Mouse (Mus musculus): Measurements from ENCODE around the gene S100a7a. TPM values are rescaled to one million over a fixed set of nuclear protein-coding genes. Genes with fewer than 3 reads are reported as not detected.
A peak's percentile ranks its signal among the peaks of the same experiment; 100 is the strongest.

The S100a7a gene
- total and polyA plus RNA-seq, 3 experiments = 0.18 to 0.57 (median 0.29) TPM

DNA sequence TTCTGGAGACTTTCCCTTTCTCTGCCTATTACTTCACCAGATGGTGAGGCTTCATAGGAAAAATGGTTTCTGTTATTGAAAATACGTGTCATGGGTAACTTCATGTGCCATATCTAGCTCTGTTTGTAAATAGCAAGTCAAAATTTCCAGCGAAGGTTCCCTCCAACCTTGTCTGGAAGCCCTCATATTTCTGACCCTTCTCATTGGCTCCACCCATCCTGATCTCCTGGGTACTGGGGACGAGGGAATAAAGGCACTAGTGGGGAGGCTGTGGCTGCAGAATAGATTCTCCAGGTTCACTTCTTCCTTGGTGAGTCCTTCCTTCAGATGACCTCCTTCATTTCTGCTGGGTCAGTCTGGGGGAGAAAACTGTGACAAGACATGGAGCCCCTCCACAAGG lies 45.6 kb upstream of the S100a7a start, which contains the start of gene S100a5:
Gene S100a5 (plus strand): TSS at position 301 of the 400 bp plus-strand sequence.
- Histone ChIP-seq H3K36me3 (ENCODE audit: control insufficient read depth, insufficient read depth, low read length) (no peaks in the 10 kb centered on the region), H3K27me3 (ENCODE audit: control insufficient read depth, insufficient read depth, low read length) (no peaks in the 10 kb centered on the region), H3K27ac (no peak within 1 kb of the TSS), H3K4me3 (no peak within 1 kb of the TSS), H3K4me1 (ENCODE audit: control insufficient read depth, insufficient read depth, low read length) (peaks cover 13% of the 10 kb centered on the region), H3K9ac (ENCODE audit: low read depth, low read length) (no peak within 1 kb of the TSS), H3K79me2 (replicated peaks; ENCODE audit: control insufficient read depth, insufficient read depth, low read length) (no peaks in the 10 kb centered on the region)
- intact Hi-C loops (cut with DNase I) = no loop called here
- DNase-seq = no peak
- WGBS = 62% methylated on average over 3 of the region's 3 CpGs
- TF ChIP-seq EP300 (IDR thresholded peaks at IDR 0.05; ENCODE audit: insufficient read depth, low read depth, low read length) = no peak
- TF ChIP-seq CTCF (IDR thresholded peaks at IDR 0.05) = no peak
- no peak for TF ChIP-seq POLR2A (IDR thresholded peaks at IDR 0.05; ENCODE audit: insufficient read depth, low read depth, low read length)

DNA sequence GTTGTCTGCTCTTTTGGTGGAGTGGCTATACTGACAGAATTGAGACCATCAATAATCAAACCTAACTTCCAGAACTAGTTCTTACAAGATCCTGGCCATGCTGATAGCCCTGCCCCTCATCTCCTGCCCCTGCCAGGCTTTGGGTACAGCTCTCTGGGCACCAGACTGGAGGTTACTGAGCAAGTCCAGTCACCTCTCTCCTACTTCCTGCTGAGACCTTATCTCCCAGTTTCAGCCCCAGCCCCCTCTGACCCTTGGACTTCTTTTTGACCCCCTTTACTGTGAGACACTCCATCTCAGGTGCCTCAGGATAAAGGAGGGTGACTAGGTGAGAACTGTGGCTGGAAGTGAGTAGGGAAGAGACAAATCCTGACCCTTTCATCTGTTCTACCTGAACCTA lies 44.7 kb upstream of the S100a7a start:
- Histone ChIP-seq H3K36me3 (ENCODE audit: control insufficient read depth, insufficient read depth, low read length) (no peaks in the 10 kb centered on the region), H3K27me3 (ENCODE audit: control insufficient read depth, insufficient read depth, low read length) (no peaks in the 10 kb centered on the region), H3K79me2 (replicated peaks; ENCODE audit: control insufficient read depth, insufficient read depth, low read length) (no peaks in the 10 kb centered on the region), H3K4me3 (no peak overlapping the region), H3K9ac (ENCODE audit: low read depth, low read length) (no peak overlapping the region), H3K4me1 (ENCODE audit: control insufficient read depth, insufficient read depth, low read length) (peaks cover 9% of the 10 kb centered on the region), H3K27ac (no peak overlapping the region)
- TF ChIP-seq POLR2A (IDR thresholded peaks at IDR 0.05; ENCODE audit: insufficient read depth, low read depth, low read length) = no peak
- no peak for TF ChIP-seq CTCF (IDR thresholded peaks at IDR 0.05)
- TF ChIP-seq EP300 (IDR thresholded peaks at IDR 0.05; ENCODE audit: insufficient read depth, low read depth, low read length) = no peak
- intact Hi-C loops (cut with DNase I) = no loop called here
- DNase-seq = no peak

DNA sequence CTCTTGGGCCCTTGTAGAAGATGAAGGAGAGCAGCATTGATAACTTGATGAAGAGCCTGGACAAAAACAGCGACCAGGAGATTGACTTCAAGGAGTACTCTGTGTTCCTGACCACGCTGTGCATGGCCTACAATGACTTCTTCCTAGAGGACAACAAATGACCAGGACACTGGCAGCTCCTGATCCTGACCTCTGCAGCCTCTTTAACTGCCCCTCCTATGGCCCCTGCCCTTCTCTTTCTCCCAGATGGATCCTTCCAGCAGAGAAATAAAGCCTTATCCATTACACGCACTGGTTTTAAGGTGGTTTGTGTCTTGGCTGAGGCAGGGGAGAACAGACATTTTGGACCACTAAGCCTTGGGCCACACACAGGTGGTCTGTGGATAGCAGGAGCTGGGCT lies 42.3 kb upstream of the S100a7a start:
- no peak overlapping the region for H3K27ac ChIP-seq
- 93% methylated on average over 3 of the region's 3 CpGs for WGBS
- intact Hi-C loops (cut with DNase I) = loop anchor here (10.0 kb wide), 1 partner anchor 197 kb away; no protein-coding TSS in a partner anchor

DNA sequence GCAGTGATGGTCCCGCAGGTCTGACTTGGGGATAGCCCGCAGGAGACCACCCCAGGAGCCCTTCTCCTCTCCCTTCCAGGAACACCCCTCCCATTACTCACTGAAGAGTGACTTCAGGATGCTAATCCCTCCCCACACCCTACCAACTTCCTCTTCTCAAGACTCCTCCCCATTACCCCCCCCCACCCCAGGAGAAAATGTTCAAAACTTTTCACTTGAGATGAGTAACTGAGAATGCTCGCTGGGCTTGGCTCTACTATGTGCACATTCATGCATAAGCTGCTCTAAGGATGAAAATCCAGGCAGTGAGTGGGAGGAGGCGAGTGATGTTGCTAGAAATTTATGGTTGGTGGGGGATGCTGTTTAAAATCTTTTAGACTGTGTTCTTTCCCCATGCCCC lies 41.8 kb upstream of the S100a7a start:
- H3K27me3 ChIP-seq (ENCODE audit: control insufficient read depth, insufficient read depth, low read length) = no peaks in the 10 kb centered on the region
- H3K9ac ChIP-seq (ENCODE audit: low read depth, low read length) = no peak overlapping the region
- H3K4me3 ChIP-seq = no peak overlapping the region
- WGBS = 67% methylated on average over 4 of the region's 4 CpGs
- no peak for TF ChIP-seq CTCF (IDR thresholded peaks at IDR 0.05)
- no peak for TF ChIP-seq EP300 (IDR thresholded peaks at IDR 0.05; ENCODE audit: insufficient read depth, low read depth, low read length)
- TF ChIP-seq POLR2A (IDR thresholded peaks at IDR 0.05; ENCODE audit: insufficient read depth, low read depth, low read length) = 0 out of 2 replicates have a peak, but pooled peaks have one; percentile 20
- no peaks in the 10 kb centered on the region for H3K79me2 ChIP-seq (replicated peaks; ENCODE audit: control insufficient read depth, insufficient read depth, low read length)
- intact Hi-C loops (cut with DNase I) = loop anchor here (10.0 kb wide), 1 partner anchor 197 kb away; no protein-coding TSS in a partner anchor
- H3K27ac ChIP-seq = peak overlapping the region; percentile 64; the same call in 1 of the 2 replicates
- H3K4me1 ChIP-seq (ENCODE audit: control insufficient read depth, insufficient read depth, low read length) = peaks cover 3% of the 10 kb centered on the region; the same call in 1 of the 2 replicates
- no peaks in the 10 kb centered on the region for H3K36me3 ChIP-seq (ENCODE audit: control insufficient read depth, insufficient read depth, low read length)
- no peak for DNase-seq

More for the DNA sequence above, 42.3 kb upstream of the S100a7a start:
- no peak for DNase-seq
- TF ChIP-seq POLR2A (IDR thresholded peaks at IDR 0.05; ENCODE audit: insufficient read depth, low read depth, low read length) = no peak
- TF ChIP-seq EP300 (IDR thresholded peaks at IDR 0.05; ENCODE audit: insufficient read depth, low read depth, low read length) = no peak
- TF ChIP-seq CTCF (IDR thresholded peaks at IDR 0.05) = no peak
- no peak overlapping the region for H3K4me3 ChIP-seq
- H3K27me3 ChIP-seq (ENCODE audit: control insufficient read depth, insufficient read depth, low read length) = no peaks in the 10 kb centered on the region
- H3K4me1 ChIP-seq (ENCODE audit: control insufficient read depth, insufficient read depth, low read length) = peaks cover 3% of the 10 kb centered on the region; the same call in 1 of the 2 replicates
- H3K79me2 ChIP-seq (replicated peaks; ENCODE audit: control insufficient read depth, insufficient read depth, low read length) = no peaks in the 10 kb centered on the region
- H3K36me3 ChIP-seq (ENCODE audit: control insufficient read depth, insufficient read depth, low read length) = no peaks in the 10 kb centered on the region
- H3K9ac ChIP-seq (ENCODE audit: low read depth, low read length) = no peak overlapping the region

DNA sequence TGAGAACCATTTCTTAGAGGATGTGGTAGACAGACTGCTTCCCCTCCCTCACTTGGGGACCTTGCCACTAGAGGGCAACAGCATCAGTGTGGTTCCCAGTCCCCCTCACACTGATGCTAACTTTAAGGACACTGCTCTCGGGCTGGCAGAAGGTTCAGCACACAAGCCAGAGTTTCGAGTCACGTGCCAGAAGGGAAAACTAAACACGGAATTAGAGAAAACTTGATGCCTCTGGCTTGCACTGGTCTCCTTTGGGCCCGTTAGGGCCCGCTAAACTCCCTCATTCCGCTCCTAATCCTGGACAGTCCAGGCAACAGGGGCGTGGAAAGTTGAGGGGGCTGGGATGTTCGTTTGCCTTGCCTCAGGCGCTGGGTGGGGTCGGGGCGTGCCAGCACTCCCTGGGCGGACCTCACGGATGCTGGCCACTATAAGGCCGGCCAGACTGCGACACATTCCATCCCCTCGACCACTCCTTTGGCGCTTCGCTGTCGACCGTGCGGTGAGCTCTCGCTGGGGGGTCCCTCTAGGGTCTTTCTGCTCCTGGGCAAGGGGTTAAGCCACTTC lies 41.0 kb upstream of the S100a7a start, which contains the start of gene S100a6:
Gene S100a6 (plus strand): TSS at position 155 of the 564 bp plus-strand sequence.
- intact Hi-C loops (cut with DNase I) = loop anchor here (10.0 kb wide), 1 partner anchor 198 kb away; no protein-coding TSS in a partner anchor
- Histone ChIP-seq H3K79me2 (replicated peaks; ENCODE audit: control insufficient read depth, insufficient read depth, low read length) (no peaks in the 10 kb centered on the region), H3K4me1 (ENCODE audit: control insufficient read depth, insufficient read depth, low read length) (peaks cover 3% of the 10 kb centered on the region; the same call in 1 of the 2 replicates), H3K36me3 (ENCODE audit: control insufficient read depth, insufficient read depth, low read length) (no peaks in the 10 kb centered on the region), H3K27me3 (ENCODE audit: control insufficient read depth, insufficient read depth, low read length) (no peaks in the 10 kb centered on the region), H3K27ac (peak within 1 kb of the TSS; percentile 64), H3K9ac (ENCODE audit: low read depth, low read length) (peak within 1 kb of the TSS; percentile 41), H3K4me3 (peak within 1 kb of the TSS; percentile 47)
- WGBS = 1% methylated on average over 23 of the region's 23 CpGs
- peak; percentile 81 to 84 for DNase-seq
- peak; percentile 82 for TF ChIP-seq CTCF (IDR thresholded peaks at IDR 0.05)
- 0 out of 2 replicates have a peak, but pooled peaks have one; percentile 26 for TF ChIP-seq EP300 (IDR thresholded peaks at IDR 0.05; ENCODE audit: insufficient read depth, low read depth, low read length)
- TF ChIP-seq POLR2A (IDR thresholded peaks at IDR 0.05; ENCODE audit: insufficient read depth, low read depth, low read length) = peak; percentile 84

All from heart, adult 2 months (tissue).